Mouse (Mus musculus): ENCODE measurements around the gene Alox8. TPM values are rescaled to one million over a fixed set of nuclear protein-coding genes. Genes with fewer than 3 reads are reported as not detected.

Gene Alox8
- polyA plus RNA-seq, 1 experiment = not detected

- 59% methylated on average over 1 of the region's 1 CpGs for WGBS
- H3K4me1 ChIP-seq (ENCODE audit: control insufficient read depth, insufficient read depth, low read length) = no peaks in the 10 kb centered on the region
Observed at GRCm38 (mm10) chr11:69225715-69226114, 28.1 kb upstream of the Alox8 start.

GRCm38 (mm10) chr11:69223101-69223500 lies 25.5 kb upstream of the Alox8 start:
- Histone ChIP-seq H3K4me3 (replicated peaks; ENCODE audit: control insufficient read depth, low read depth, low read length) (no peak overlapping the region), H3K4me1 (ENCODE audit: control insufficient read depth, insufficient read depth, low read length) (no peaks in the 10 kb centered on the region), H3K27ac (ENCODE audit: control insufficient read depth, insufficient read depth, low read depth, low read length, poor library complexity) (no peak overlapping the region)
- WGBS = 67% methylated on average over 4 of the region's 4 CpGs
- no peak for TF ChIP-seq CTCF (IDR thresholded peaks at IDR 0.05; ENCODE audit: control insufficient read depth, insufficient read depth, low read length)
- TF ChIP-seq POLR2A (IDR thresholded peaks at IDR 0.05; ENCODE audit: borderline replicate concordance, control insufficient read depth, low read depth, low read length) = no peak

More at GRCm38 (mm10) chr11:69225715-69226114, 28.1 kb upstream of the Alox8 start:
- no peak overlapping the region for H3K4me3 ChIP-seq (replicated peaks; ENCODE audit: control insufficient read depth, low read depth, low read length)
- no peak for TF ChIP-seq POLR2A (IDR thresholded peaks at IDR 0.05; ENCODE audit: borderline replicate concordance, control insufficient read depth, low read depth, low read length)
- TF ChIP-seq CTCF (IDR thresholded peaks at IDR 0.05; ENCODE audit: control insufficient read depth, insufficient read depth, low read length) = no peak
- H3K27ac ChIP-seq (ENCODE audit: control insufficient read depth, insufficient read depth, low read depth, low read length, poor library complexity) = no peak overlapping the region

GRCm38 (mm10) chr11:69221070-69221469 lies 23.4 kb upstream of the Alox8 start:
- Histone ChIP-seq H3K4me3 (replicated peaks; ENCODE audit: control insufficient read depth, low read depth, low read length) (no peak overlapping the region), H3K27ac (ENCODE audit: control insufficient read depth, insufficient read depth, low read depth, low read length, poor library complexity) (no peak overlapping the region), H3K4me1 (ENCODE audit: control insufficient read depth, insufficient read depth, low read length) (no peaks in the 10 kb centered on the region)
- no peak for TF ChIP-seq CTCF (IDR thresholded peaks at IDR 0.05; ENCODE audit: control insufficient read depth, insufficient read depth, low read length)
- no peak for TF ChIP-seq POLR2A (IDR thresholded peaks at IDR 0.05; ENCODE audit: borderline replicate concordance, control insufficient read depth, low read depth, low read length)
- 71% methylated on average over 4 of the region's 4 CpGs for WGBS

GRCm38 (mm10) chr11:69218661-69219060 lies 21.0 kb upstream of the Alox8 start:
- H3K4me3 ChIP-seq (replicated peaks; ENCODE audit: control insufficient read depth, low read depth, low read length) = no peak overlapping the region
- no peaks in the 10 kb centered on the region for H3K4me1 ChIP-seq (ENCODE audit: control insufficient read depth, insufficient read depth, low read length)
- H3K27ac ChIP-seq (ENCODE audit: control insufficient read depth, insufficient read depth, low read depth, low read length, poor library complexity) = no peak overlapping the region
- 19% methylated on average over 2 of the region's 2 CpGs for WGBS
- no peak for TF ChIP-seq CTCF (IDR thresholded peaks at IDR 0.05; ENCODE audit: control insufficient read depth, insufficient read depth, low read length)
- no peak for TF ChIP-seq POLR2A (IDR thresholded peaks at IDR 0.05; ENCODE audit: borderline replicate concordance, control insufficient read depth, low read depth, low read length)

- Histone ChIP-seq H3K4me1 (ENCODE audit: control insufficient read depth, insufficient read depth, low read length) (no peaks in the 10 kb centered on the region), H3K27ac (ENCODE audit: control insufficient read depth, insufficient read depth, low read depth, low read length, poor library complexity) (no peak overlapping the region), H3K4me3 (replicated peaks; ENCODE audit: control insufficient read depth, low read depth, low read length) (no peak overlapping the region)
- TF ChIP-seq POLR2A (IDR thresholded peaks at IDR 0.05; ENCODE audit: borderline replicate concordance, control insufficient read depth, low read depth, low read length) (no peak), CTCF (IDR thresholded peaks at IDR 0.05; ENCODE audit: control insufficient read depth, insufficient read depth, low read length) (no peak)
- 78% methylated on average over 5 of the region's 5 CpGs for WGBS
Observed at GRCm38 (mm10) chr11:69217411-69217810, 19.8 kb upstream of the Alox8 start.

- Histone ChIP-seq H3K4me1 (ENCODE audit: control insufficient read depth, insufficient read depth, low read length) (no peaks in the 10 kb centered on the region), H3K4me3 (replicated peaks; ENCODE audit: control insufficient read depth, low read depth, low read length) (no peak overlapping the region), H3K27ac (ENCODE audit: control insufficient read depth, insufficient read depth, low read depth, low read length, poor library complexity) (no peak overlapping the region)
- WGBS = 62% methylated on average over 2 of the region's 2 CpGs
- TF ChIP-seq POLR2A (IDR thresholded peaks at IDR 0.05; ENCODE audit: borderline replicate concordance, control insufficient read depth, low read depth, low read length) = no peak
- TF ChIP-seq CTCF (IDR thresholded peaks at IDR 0.05; ENCODE audit: control insufficient read depth, insufficient read depth, low read length) = no peak
Observed at GRCm38 (mm10) chr11:69211431-69211830, 13.8 kb upstream of the Alox8 start.

- 18% methylated on average over 13 of the region's 13 CpGs for WGBS
- H3K4me1 ChIP-seq (ENCODE audit: control insufficient read depth, insufficient read depth, low read length) = peaks cover 3% of the 10 kb centered on the region; the same call in 1 of the 2 replicates
- TF ChIP-seq POLR2A (IDR thresholded peaks at IDR 0.05; ENCODE audit: borderline replicate concordance, control insufficient read depth, low read depth, low read length) (no peak), CTCF (IDR thresholded peaks at IDR 0.05; ENCODE audit: control insufficient read depth, insufficient read depth, low read length) (no peak)
- H3K4me3 ChIP-seq (replicated peaks; ENCODE audit: control insufficient read depth, low read depth, low read length) = no peak overlapping the region
- no peak overlapping the region for H3K27ac ChIP-seq (ENCODE audit: control insufficient read depth, insufficient read depth, low read depth, low read length, poor library complexity)
Observed at GRCm38 (mm10) chr11:69202469-69203230, 5.0 kb upstream of the Alox8 start.

GRCm38 (mm10) chr11:69200231-69200630 lies 2.6 kb upstream of the Alox8 start:
- 59% methylated on average over 6 of the region's 6 CpGs for WGBS
- Histone ChIP-seq H3K4me3 (replicated peaks; ENCODE audit: control insufficient read depth, low read depth, low read length) (no peak overlapping the region), H3K4me1 (ENCODE audit: control insufficient read depth, insufficient read depth, low read length) (peaks cover 3% of the 10 kb centered on the region; the same call in 1 of the 2 replicates), H3K27ac (ENCODE audit: control insufficient read depth, insufficient read depth, low read depth, low read length, poor library complexity) (no peak overlapping the region)
- TF ChIP-seq CTCF (IDR thresholded peaks at IDR 0.05; ENCODE audit: control insufficient read depth, insufficient read depth, low read length) (no peak), POLR2A (IDR thresholded peaks at IDR 0.05; ENCODE audit: borderline replicate concordance, control insufficient read depth, low read depth, low read length) (no peak)
